Mouse (Mus musculus): ENCODE data around the gene Sectm1a.
"Not testable (repeated sequence)": the region's sequence is repeated elsewhere in the genome, so short reads cannot be mapped to it uniquely, and the experiment has no call there.

Sectm1a gene

GRCm38 (mm10) chr11:121088997-121089396 lies 8.0 kb upstream of the Sectm1a start:
- no peak for DNase-seq

DNA sequence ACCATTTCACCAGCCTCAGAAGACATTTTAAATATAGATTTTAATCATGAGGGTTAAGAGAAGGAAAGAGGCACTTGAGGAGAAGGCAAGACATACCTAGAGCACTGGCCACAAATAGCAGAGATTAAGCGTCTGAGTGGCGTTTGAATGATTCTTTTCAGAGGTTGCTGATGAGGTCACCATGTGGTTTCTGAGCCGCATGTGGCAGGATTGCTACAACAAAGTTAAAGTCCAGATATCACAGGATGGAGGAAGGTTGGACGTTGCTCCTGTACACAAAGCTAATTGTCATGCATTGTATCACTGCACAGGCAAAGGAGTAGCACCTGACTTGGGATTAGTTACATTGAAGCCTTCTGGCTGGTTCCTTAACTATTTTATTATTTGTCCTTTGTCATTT lies 5.3 kb upstream of the Sectm1a start:
- no peak for DNase-seq

DNA sequence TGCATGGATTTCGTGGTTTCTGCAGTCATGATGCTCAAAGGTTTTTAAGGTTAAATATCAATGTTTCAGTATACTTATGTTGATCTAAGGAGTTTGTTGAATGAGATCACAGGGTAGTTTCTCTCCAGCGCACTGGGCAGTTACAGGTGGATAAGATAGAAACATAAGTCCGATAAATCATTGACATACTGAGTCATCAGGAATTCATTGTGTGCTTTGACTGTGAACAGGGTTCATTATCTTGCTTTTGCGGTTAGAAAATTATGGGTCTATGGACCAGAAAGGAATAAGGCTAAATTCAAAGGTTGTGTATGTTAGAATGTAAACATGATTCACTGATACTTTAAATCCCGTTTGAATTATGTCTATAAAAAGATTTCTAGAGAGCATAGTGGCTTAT lies 4.2 kb upstream of the Sectm1a start:
- no peak for DNase-seq

DNA sequence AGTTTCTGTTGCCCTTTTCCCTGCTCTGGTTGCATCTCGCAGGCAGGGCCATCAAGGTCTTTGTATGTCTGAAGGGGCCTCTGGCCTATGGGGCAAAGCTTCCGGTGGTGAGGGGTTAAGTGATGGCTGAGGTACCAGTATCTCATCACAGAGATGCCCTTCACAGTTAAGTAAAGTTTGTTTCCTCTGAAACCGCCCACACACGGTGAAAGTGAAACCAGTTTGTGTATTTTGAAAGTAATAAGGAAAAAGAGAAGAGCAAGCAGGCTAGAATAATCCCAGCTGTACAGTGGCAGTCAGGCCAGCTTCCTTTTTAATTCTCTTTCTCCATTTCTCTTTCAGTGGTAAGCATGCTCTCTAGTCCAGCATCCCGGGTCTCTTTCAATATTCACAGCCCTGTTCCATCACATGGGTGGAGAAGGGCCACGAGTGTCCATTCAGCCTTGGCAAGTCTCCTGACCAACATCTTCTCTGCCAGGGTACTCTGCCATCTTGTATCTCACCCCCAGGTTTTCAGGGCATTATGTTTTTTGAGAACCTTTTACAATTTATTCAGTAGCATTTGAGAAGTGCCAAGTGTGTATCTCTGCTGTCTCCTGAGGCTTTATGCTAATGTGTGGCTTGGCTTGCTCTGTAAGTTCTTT lies 2.0 kb upstream of the Sectm1a start:
- DNase-seq: peak in 1 of 2 experiments; percentile 13

DNA sequence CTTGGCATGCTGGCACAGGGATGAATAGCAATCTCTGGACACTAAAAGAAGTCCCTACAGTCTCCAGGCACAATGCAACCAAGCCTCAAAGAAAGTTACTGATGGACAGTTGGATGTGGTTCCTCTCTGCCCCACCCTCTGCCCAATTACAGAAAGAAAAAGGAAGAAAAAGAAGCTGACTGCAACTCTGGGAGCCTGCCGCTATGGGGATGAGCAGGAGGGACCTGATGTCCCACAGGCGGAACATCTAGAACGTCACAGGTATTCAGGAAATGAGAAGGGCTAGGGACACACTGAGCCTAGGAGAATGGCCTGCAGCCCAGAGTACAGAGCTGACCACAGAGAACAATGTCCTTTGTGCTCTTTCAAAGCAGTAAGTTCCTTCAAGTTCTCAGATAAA lies 1.2 kb upstream of the Sectm1a start:
- no peak for DNase-seq

GRCm38 (mm10) chr11:121080330-121080729 lies 690 bp downstream of the Sectm1a start:
- DNase-seq: no peak

GRCm38 (mm10) chr11:121075655-121076054 lies 5.4 kb downstream of the Sectm1a start:
- no peak for DNase-seq

DNA sequence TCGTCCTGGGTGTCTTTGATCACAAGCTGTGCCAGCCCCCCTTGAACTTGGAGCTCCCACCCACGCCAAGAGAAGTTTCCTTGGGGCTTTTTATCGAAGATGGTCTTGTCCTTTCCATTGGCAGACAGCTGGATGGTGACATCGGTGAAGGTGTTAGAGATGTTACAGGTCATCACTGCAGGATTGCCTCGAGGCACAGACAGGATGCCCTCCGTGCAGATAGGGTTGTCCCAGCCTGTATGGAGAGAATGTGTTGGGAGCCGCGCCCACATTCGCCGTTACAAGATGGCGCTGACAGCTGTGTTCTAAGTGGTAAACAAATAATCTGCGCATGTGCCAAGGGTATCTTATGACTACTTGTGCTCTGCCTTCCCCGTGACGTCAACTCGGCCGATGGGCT lies 11.4 kb downstream of the Sectm1a start:
- DNase-seq: not testable (repeated sequence)

DNA sequence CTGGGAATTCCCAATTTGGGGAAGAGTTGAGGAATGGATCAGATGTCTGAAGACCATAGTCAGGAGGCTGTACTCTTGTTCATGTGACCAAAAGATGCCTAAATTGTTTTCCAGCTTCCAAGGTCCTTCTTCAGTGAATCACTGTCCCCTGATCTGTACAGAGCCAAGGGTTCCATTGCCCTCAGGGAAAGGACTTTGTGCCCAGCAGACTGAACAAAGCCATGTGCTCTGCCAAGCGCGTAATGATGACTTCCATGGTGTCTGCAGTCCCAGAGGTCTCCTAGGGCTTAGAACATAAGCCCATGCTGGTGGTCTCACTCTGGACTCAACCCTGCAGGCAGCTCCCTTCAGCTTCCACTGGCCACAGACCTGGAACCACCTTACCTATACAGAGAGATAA lies 13.1 kb downstream of the Sectm1a start:
- DNase-seq: no peak

DNA sequence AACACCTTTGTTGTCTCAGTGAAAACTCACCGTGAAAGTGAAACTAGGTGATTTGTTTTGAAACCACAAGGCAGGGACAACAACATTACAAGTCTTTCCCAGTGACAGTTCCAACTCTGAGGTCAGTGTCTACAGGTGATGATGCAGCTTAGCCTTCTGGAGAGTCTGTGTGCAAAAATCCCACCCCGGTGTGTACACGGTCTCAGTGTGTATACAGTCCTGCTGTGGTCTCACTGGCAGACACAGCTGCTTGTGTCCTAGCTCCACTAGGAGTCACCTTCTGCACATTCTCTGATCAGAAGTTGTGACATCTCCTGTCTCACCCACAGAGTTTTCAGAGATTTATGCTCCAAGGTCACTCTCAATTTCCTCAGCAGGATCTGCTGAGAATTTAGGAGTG lies 16.8 kb downstream of the Sectm1a start:
- no peak for DNase-seq

GRCm38 (mm10) chr11:121063379-121063778 lies 17.6 kb downstream of the Sectm1a start, which contains the start of gene Sectm1b:
Sectm1b (minus strand) TSS chr11:121063569.
- DNase-seq: no peak

GRCm38 (mm10) chr11:121061615-121062014 lies 19.4 kb downstream of the Sectm1a start:
- no peak for DNase-seq

GRCm38 (mm10) chr11:121060401-121061067 lies 20.5 kb downstream of the Sectm1a start:
- DNase-seq: not testable (repeated sequence)

DNA sequence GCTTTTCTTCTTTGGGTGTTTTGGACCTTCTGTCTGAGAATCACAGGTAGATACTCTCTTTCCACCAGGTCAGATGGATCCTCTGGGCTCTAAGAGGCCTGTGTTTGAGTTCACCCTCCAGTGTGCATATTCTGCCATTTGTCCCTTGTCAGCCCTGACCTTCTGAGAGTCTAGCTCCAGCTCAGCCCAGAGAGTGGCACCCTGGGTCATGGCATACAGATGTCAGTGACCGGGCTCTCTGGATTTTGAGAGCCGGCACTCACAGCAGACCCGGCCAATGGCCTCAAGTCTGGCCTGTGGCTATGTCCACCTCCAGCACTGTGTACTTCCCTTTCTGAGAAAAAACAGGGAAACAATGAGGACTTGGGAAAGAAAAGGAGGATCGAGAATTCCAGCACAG lies 21.5 kb downstream of the Sectm1a start:
- DNase-seq: no peak

GRCm38 (mm10) chr11:121058956-121059355 lies 22.1 kb downstream of the Sectm1a start:
- no peak for DNase-seq

GRCm38 (mm10) chr11:121058122-121058521 lies 22.9 kb downstream of the Sectm1a start:
- DNase-seq: no peak

DNA sequence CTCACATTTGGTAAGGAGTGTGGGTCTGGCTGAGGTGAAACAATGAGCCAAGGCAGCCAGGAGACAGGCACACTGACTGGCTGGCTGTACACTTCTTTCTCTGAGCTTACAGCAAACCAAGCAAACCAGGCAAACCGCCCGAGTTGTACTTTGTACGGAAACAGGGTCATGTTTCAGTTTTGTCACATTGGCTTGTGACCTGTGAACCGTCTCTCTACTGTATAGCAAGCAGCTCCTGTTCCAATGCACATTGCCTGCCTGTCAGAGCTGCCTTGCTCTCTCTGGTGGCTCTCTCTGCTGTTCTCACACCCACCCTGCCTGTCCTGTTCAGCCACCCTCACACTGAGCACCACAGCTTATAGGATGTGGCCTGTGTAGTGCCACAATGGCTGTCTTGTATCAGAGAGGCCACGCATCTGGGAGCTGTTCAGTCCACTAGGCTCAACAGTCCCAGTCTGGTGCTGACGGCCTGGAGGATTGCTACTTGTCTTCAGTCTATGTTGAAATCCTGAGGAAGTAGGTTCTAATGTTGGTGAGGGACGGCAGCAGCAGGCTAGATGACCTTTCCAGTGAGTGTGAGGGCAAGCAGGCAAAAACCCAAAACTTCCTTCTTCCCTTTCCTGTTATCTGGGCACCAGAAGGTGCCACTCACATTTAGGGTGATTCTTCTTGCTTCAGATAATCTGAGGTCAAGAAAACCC lies 24.3 kb downstream of the Sectm1a start:
- DNase-seq: no peak

DNA sequence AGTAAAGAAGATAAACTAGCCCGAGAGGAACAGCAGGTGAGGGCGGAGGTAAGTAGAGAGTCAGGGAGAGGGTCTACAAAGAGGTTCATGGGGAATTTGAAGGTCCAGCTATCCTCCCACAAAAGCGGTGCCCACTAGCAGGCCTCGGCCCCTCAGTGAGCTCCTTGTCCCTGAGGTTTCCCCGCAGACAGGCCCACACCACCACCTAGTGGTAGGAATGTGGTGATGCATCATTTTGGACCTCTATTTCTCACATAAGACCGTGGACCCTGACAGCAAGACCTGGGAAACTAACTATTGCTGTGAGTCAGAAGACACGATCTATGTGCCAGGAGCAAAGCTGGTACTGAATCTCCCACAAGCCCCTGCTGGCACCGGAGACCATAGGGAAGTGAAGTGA lies 27.5 kb downstream of the Sectm1a start:
- peak; percentile 33 to 43 for DNase-seq

- DNase-seq: no peak
Measured at GRCm38 (mm10) chr11:121052387-121052786, 28.6 kb downstream of the Sectm1a start.

- no peak for DNase-seq
Measured at GRCm38 (mm10) chr11:121051793-121052192, 29.2 kb downstream of the Sectm1a start.

GRCm38 (mm10) chr11:121049840-121050239 lies 31.2 kb downstream of the Sectm1a start:
- no peak for DNase-seq

- no peak for DNase-seq
Measured at GRCm38 (mm10) chr11:121047826-121048399, 33.1 kb downstream of the Sectm1a start.

- DNase-seq: no peak
Measured at GRCm38 (mm10) chr11:121045286-121045685, 35.7 kb downstream of the Sectm1a start.

DNA sequence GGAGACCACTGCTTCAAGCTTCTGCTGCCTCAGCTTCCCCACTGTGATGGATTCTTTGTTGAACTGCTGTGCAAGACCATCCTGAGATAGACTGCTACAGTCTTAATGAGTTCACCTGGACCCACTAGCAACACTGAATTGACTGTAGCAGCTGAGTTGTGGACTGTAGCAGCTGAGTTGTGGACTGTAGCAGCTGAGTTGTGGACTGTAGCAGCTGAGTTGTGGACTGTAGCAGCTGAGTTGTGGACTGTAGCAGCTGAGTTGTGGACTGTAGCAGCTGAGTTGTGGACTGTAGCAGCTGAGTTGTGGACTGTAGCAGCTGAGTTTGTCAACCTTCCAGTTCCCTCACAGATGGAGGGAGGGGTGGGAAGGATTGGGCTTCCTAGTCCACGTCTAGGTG lies 38.0 kb downstream of the Sectm1a start:
- not testable (repeated sequence) for DNase-seq

Data from thymus, adult 18-20 months (tissue).